Mouse (Mus musculus) ovary, postnatal 10 days (tissue): Measurements from ENCODE around the gene Clba1.

ENCODE experiments used
- DNase-seq: peaks from one replicate; pipeline ENCODE4 v3.0.0; 2022; ENCODE audit warnings: low spot score

Gene Clba1

DNA sequence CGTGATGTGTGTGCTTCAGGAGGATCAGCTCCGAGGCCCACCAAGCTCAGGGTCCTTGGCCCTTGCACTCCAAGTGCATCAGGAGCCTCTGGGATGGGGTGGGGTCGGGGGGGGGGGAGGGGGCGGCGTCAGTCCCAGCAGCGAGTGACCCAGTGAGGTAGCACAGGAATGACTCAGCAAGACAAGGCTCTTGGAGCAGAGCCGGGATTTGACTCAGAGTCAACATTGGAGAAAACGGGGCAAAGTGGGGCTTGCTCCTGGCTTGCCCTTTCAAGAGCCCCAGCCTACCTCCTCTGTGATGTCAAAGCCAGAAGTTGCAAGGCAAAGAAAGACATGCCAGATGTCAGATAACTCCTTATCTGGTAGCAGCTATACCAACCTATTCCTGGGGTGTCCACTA is 42.4 kb downstream of the Clba1 start:
- no peak for DNase-seq

DNA sequence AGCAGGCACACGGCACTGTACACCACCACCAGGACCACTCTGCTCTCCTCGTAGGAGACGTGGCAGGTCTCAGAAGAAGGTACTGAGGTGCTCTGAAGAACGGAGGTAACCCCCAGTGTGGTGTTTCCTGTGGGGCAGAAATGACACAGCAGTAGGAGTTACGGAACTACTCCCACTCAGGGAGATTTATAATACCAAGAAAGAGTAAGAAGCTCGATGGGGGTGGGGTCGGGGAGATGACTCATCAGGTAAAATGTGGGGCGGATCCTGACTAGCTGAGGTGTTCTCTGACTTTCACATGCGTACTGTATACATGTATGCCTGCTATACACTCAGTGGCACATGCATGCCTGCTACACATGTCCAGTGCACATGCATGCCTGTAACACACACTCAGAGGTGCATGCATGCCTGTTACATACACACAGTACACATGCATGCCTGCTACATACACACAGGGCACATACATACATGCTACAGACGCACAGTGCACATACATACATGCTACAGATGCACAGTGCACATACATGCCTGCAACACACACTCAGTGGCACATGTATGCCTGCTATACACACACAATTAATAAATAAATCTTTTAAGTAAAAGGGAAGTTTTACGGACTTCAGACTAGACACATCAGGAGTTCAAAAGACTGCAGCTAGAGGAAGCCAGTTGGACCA is 44.5 kb downstream of the Clba1 start:
- no peak for DNase-seq

DNA sequence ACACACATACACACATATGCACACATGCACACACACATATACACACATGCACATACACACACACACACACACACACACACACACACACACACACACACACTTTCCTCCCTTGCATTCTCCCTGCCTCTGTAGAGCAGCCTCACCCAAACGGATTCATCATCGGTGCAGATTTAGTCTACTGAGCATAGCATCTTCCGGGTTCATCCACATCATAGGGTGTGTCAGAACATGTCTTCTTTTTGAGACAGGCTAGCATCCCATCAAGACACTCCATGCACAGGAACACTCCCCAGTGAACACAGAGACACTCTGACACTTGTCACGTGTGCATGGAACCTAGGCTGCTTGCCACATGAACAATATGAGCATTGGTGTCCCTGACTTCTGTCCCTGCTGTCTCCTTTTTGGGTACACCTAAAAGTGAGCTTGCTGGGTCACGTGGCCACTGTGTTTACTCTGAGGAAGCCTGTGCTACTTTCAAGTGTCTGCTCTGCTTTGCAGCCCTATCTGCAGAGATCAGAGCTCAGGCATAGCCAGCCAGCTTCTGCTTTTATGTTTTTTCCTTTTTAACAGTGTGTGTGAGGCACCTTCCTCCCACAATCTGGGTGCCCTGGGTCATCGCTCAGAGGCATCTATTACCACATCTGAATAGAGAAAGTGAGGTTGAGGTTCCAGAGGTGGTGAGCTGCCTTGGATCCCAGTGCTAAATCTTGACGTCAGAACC is 46.0 kb downstream of the Clba1 start:
- DNase-seq = no peak

DNA sequence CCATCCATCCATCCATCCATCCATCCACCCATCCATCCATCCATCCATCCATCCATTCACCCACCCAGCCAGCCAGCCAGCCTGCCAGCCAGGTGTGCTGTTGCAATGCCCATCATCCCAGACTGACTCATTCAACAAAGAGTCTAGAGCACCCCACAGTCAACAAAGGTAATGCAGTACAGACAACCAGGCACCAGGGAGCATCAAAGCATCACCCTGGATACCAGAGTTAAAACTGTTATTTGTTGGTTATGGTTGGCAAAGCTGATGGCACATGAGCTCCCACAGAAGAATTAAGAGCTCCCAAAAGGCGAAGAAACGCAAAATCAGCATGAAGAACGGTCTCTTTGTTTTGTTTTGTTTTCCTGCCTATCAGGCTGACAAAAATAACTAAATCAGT is 47.6 kb downstream of the Clba1 start:
- DNase-seq = no peak

DNA sequence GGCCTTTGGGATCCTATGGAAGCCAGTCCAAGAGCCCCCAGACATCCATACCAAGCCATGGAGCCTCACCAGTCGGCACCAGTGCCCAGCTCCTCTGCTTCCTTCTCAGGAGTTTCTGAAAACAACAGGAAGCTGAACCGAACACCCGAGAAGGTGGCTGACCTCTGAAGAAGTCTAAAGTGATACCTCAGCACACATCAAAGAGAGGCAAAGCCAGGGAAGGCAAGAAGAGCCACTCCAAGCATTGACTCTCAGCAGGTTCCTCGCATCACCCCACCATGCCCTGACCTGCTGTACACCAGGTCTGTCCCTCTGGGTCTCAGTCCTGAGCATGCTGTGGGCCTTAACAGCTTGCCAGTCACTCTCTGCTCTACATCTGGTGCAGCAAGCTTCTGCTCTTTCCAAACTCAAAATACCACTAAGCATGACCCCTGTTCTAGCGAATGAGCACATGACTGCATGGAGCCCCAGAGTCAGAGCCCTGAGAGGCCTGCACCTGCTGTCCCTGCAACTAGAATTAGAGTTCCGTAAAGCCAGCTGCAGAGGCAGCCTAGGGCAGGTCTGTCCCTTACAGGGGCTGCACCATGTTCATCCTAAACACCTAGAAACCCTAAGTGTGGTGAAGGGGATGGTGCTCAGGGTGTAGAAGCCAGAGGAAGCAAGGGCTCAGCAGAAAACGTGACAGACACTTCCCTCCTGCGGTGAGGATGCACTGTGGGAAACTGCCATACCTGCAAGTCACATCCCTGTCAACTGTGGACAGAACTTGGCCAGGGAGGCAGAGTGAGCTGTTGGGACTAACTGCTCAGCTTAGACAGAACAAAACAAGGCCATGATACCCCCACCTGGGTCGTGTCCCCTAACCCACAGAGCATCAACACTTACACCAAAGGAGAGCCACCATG is 48.5 kb downstream of the Clba1 start:
- no peak for DNase-seq

DNA sequence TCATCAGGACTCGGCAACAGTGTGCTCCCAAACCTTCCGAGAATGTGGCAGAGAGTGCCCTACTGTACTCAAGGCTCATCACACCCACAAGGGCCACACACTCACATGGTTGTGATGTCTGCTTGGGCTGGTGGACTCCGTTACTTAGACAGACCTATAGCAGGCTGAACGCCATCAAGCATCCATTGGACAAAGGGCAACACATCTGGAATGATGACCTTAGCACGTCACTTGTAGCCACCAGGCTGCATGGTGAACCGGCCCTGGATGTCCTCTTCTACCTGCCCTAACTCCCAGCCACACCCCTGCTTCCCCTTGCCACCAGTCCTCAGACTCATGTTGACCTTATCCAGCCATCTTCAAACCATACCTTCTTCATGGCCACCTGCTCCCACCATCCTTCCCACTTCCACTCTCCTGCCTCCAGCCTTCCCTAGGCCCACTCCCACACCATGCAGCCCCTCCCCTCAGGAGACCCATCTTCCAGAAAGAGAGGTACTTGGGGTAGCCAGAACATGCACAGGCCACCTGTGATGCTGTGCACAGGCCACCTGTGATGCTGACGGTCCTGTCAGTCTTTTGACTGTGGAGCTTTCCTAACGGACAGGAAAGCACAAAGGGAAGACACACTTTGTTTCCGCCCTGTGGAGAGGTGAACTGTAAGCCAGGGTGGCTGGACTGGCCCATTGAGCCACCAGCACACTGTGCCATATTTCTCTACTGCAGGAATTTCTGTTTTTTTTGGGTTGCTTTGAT is 50.0 kb downstream of the Clba1 start:
- DNase-seq = no peak

DNA sequence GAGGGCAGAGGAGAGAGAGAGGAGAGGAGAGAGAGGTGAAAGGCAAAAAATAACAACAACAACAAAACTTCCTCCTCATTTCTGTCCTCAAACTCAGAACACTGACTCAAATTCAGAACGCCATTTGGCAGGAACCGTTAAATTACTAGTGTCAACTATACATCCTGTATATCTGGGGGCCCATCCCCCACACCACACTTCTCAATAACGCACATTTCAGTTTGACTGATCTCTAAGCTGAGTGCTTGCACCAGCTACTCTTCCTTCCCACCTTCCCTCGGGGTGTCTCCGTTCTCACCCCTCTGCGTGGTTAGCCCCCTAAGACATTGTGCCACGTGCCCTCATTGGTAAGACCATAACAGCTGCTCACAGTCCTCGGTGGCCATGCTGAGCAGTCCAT is 51.2 kb downstream of the Clba1 start:
- no peak for DNase-seq

DNA sequence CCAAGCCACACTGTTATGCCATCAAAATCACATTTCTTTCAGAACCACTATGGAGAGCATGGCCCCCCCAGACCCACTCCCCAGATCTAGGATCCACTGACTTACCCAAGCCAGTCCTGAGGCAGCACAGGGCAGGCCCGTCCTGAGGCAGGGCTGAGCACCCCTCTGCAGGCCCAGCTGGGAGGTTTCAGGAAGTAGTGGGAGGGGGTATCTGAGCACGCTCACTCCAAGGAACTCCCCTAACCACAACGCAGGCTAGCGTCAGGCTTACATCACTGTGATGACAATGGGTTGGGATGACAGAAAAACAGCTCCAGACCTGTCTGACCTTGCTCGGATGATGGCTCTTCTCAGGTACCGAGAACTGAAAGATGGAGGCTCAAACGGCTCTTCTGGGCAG is 52.0 kb downstream of the Clba1 start:
- no peak for DNase-seq

DNA sequence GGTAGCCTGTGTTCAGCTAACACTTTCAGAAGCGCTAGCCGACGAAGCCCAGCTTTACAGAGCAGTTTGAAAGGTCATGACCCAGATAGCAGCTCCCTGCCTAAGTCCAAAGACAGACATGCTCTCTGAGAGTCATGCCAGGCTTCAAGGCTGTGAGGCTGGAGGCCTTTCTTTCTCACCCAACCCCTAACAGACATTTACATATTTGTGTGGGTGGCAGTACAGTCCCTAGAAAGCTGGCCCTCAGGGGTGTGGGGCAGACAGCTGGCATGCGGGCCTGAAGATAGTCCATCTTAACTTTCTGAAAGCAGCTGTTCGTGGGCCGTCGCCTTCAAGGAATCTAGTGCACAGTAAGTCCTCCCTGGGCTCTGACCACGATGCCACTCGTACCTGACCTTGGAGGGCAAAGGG is 53.2 kb downstream of the Clba1 start:
- DNase-seq = no peak

DNA sequence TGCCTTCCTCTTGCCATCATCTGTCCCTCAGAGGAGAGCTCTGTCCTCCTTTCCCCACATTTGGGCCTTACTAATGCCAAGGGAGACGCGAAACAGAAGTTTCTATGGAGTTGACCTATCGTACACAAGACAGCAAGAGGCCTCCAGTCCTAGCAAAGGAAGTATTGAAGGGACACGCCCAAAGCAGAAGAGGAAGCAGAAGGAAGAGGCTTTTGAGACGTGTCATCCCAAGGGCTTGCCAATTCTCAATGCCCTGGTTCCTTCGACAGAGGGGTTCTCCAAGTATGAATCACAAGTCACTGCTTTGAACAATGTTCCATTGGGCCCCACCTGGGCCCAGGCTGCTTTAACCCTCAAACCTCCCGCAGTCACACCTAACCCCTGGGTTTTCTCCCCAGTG is 56.1 kb downstream of the Clba1 start:
- DNase-seq = no peak
